Comparison of ENCODE assay signal across 31 mouse cellular contexts in genomic region chr7:46296330-46296729, GRCm38 (mm10). TPM values are rescaled to one million over a fixed set of nuclear protein-coding genes. Genes with fewer than 3 reads are reported as not detected.
DNase-seq lines count a peak whose midpoint lies in the region; ATAC-seq lines count a peak whose summit lies in the region.
"Had no signal": no experiment of that assay in that cellular context is flagged by ENCODE, and none has a peak within 500 bp of the region (broad histone marks: within the 10 kb centered on the region; RNA-seq: fewer than 3 reads in every experiment).

No protein-coding gene starts in this region.

- no peaks in the 10 kb centered on the region for H3K36me3 ChIP-seq in hindbrain, embryonic 11.5 days (ENCODE audit: control insufficient read depth, insufficient read depth, low read length)
- H3K36me3 ChIP-seq in hindbrain, embryonic 16.5 days (ENCODE audit: control insufficient read depth, insufficient read depth, low read length) = no peaks in the 10 kb centered on the region
- H3K36me3 ChIP-seq in hindbrain, embryonic 12.5 days = no peaks in the 10 kb centered on the region
- H3K36me3 ChIP-seq: G1E; heart, embryonic 15.5 days; limb, embryonic 13.5 days; liver, embryonic 12.5 days; neural tube, embryonic 13.5 days had no signal

- no peaks in the 10 kb centered on the region for H3K27me3 ChIP-seq in hindbrain, embryonic 11.5 days (ENCODE audit: control insufficient read depth, insufficient read depth, low read length)
- no peaks in the 10 kb centered on the region for H3K27me3 ChIP-seq in hindbrain, embryonic 16.5 days (replicated peaks; ENCODE audit: control insufficient read depth, insufficient read depth, low read length)
- H3K27me3 ChIP-seq in hindbrain, embryonic 12.5 days = no peaks in the 10 kb centered on the region; the same call in 1 of the 2 replicates
- H3K27me3 ChIP-seq: limb, embryonic 13.5 days; liver, embryonic 12.5 days; neural tube, embryonic 13.5 days had no signal

- H3K4me2 ChIP-seq in hindbrain, embryonic 11.5 days (replicated peaks; ENCODE audit: low read depth, low read length) = no peak overlapping the region
- H3K4me2 ChIP-seq in hindbrain, embryonic 16.5 days (ENCODE audit: low read length) = no peak overlapping the region
- H3K4me2 ChIP-seq in hindbrain, embryonic 12.5 days (replicated peaks) = no peak overlapping the region
- H3K4me2 ChIP-seq: heart, embryonic 15.5 days; limb, embryonic 13.5 days; liver, embryonic 12.5 days; midbrain, embryonic 11.5 days; neural tube, embryonic 13.5 days had no signal

- ATAC-seq in hindbrain, embryonic 11.5 days (ENCODE audit: low FRiP score) = peak; percentile 51; the same call in 1 of the 2 replicates
- no peak for ATAC-seq in hindbrain, embryonic 16.5 days
- ATAC-seq in hindbrain, embryonic 12.5 days (ENCODE audit: low FRiP score) = peak; percentile 63; the same call in 1 of the 2 replicates
- ATAC-seq: forebrain, embryonic 16.5 days; liver, embryonic 12.5 days; Patski had no signal

- no peaks in the 10 kb centered on the region for H3K4me1 ChIP-seq in hindbrain, embryonic 11.5 days (replicated peaks; ENCODE audit: control insufficient read depth, insufficient read depth, low read length)
- no peaks in the 10 kb centered on the region for H3K4me1 ChIP-seq in hindbrain, embryonic 16.5 days (ENCODE audit: control insufficient read depth, insufficient read depth, low read depth, low read length)
- H3K4me1 ChIP-seq in hindbrain, embryonic 12.5 days = peaks cover 11% of the 10 kb centered on the region; the same call in 1 of the 2 replicates
- H3K4me1 ChIP-seq: heart, embryonic 15.5 days; limb, embryonic 13.5 days; liver, embryonic 12.5 days; neural tube, embryonic 13.5 days had no signal

- no peak overlapping the region for H3K4me3 ChIP-seq in hindbrain, embryonic 11.5 days (ENCODE audit: low read depth, low read length)
- no peak overlapping the region for H3K4me3 ChIP-seq in hindbrain, embryonic 16.5 days (ENCODE audit: low read length)
- H3K4me3 ChIP-seq in hindbrain, embryonic 12.5 days = no peak overlapping the region
- H3K4me3 ChIP-seq: heart, embryonic 15.5 days; limb, embryonic 13.5 days; liver, embryonic 12.5 days; myocyte; neural tube, embryonic 13.5 days had no signal

- WGBS in hindbrain, embryonic 11.5 days = 21% methylated on average over 6 of the region's 6 CpGs
- 11% methylated on average over 6 of the region's 6 CpGs for WGBS in hindbrain, embryonic 16.5 days
- 19% methylated on average over 6 of the region's 6 CpGs for WGBS in hindbrain, embryonic 12.5 days

- H3K9ac ChIP-seq in hindbrain, embryonic 11.5 days (ENCODE audit: low read depth, low read length) = no peak overlapping the region
- no peak overlapping the region for H3K9ac ChIP-seq in hindbrain, embryonic 16.5 days (ENCODE audit: low read depth, low read length)
- no peak overlapping the region for H3K9ac ChIP-seq in hindbrain, embryonic 12.5 days
- H3K9ac ChIP-seq: heart, embryonic 15.5 days; limb, embryonic 13.5 days; liver, embryonic 12.5 days; neural tube, embryonic 13.5 days had no signal

- H3K9me3 ChIP-seq in hindbrain, embryonic 11.5 days (ENCODE audit: control insufficient read depth, low read length) = no peaks in the 10 kb centered on the region
- no peaks in the 10 kb centered on the region for H3K9me3 ChIP-seq in hindbrain, embryonic 16.5 days (ENCODE audit: control insufficient read depth, low read length)
- no peaks in the 10 kb centered on the region for H3K9me3 ChIP-seq in hindbrain, embryonic 12.5 days (replicated peaks)
- H3K9me3 ChIP-seq: G1E; heart, embryonic 15.5 days; limb, embryonic 13.5 days; liver, embryonic 12.5 days; neural tube, embryonic 13.5 days had no signal

- peak; percentile 19 for DNase-seq in hindbrain, embryonic 11.5 days (ENCODE audit: low spot score)
- DNase-seq in embryo, embryonic 10 days (ENCODE audit: low spot score) = peak; percentile 45
- DNase-seq in embryo, embryonic 9.5 days (ENCODE audit: extremely low spot score) = peak; percentile 22
- no peak for DNase-seq in kidney, postnatal 4 days
- DNase-seq in cerebellum, adult 9-10 months = no peak
- DNase-seq in gastrocnemius, postnatal 10 days = no peak
- DNase-seq: B cell, adult 2 months; cerebellum, adult 11-12 months; cerebellum, postnatal 14 days; heart, postnatal 4 days; kidney, adult 8-10 months; kidney, postnatal 10 days; layer of hippocampus, postnatal 36 days; lung, adult 18-20 months; lung, postnatal 10 days; thymus, adult 2 months had no signal

- no peak overlapping the region for H3K27ac ChIP-seq in hindbrain, embryonic 11.5 days (ENCODE audit: low read depth, low read length)
- no peak overlapping the region for H3K27ac ChIP-seq in hindbrain, embryonic 16.5 days (ENCODE audit: low read depth, low read length)
- H3K27ac ChIP-seq in hindbrain, embryonic 12.5 days = no peak overlapping the region
- H3K27ac ChIP-seq: heart, embryonic 15.5 days; limb, embryonic 13.5 days; liver, embryonic 12.5 days; neural tube, embryonic 13.5 days; stomach, postnatal 0 days had no signal

RNA-seq across cellular contexts. Expression of gene Otog, which starts 55.5 kb away (rescaled TPM):
- 0.45 and 0.71 TPM in 2 replicates for polyA plus RNA-seq in hindbrain, embryonic 11.5 days (2014; fragmentation: Nextera tagmentation; extraction: Ambion mirVana)
- 0.03 and 0.06 TPM in 2 replicates for polyA plus RNA-seq in hindbrain, embryonic 16.5 days (2015; fragmentation: Nextera tagmentation; extraction: Ambion mirVana)
- 1.4 and 4.5 TPM in 2 replicates for polyA plus RNA-seq in hindbrain, embryonic 12.5 days (2016; fragmentation: Nextera tagmentation; extraction: Ambion mirVana)
- total RNA-seq in gastrocnemius, postnatal 10 days (2021) = under 1 TPM; 0.27 to 0.31 TPM
- total RNA-seq: adrenal gland, postnatal 4 days; heart, postnatal 4 days had no signal
- polyA plus RNA-seq: forebrain, embryonic 16.5 days; G1E; heart, embryonic 15.5 days; liver, embryonic 12.5 days; midbrain, embryonic 11.5 days; neural tube, embryonic 13.5 days; Patski; stomach, postnatal 0 days; urinary bladder, adult 2 months had no signal

RNA-seq across cellular contexts. Expression of gene Ush1c, which starts 58.0 kb away (rescaled TPM):
- 3.0 and 3.4 TPM in 2 replicates for polyA plus RNA-seq in hindbrain, embryonic 11.5 days (2014; fragmentation: Nextera tagmentation; extraction: Ambion mirVana)
- 2.5 and 2.6 TPM in 2 replicates for polyA plus RNA-seq in hindbrain, embryonic 16.5 days (2015; fragmentation: Nextera tagmentation; extraction: Ambion mirVana)
- 2.4 and 4.1 TPM in 2 replicates for polyA plus RNA-seq in hindbrain, embryonic 12.5 days (2016; fragmentation: Nextera tagmentation; extraction: Ambion mirVana)
- total RNA-seq in gastrocnemius, postnatal 10 days (2021) = 1 to 10 TPM; 1.1 to 2.0 TPM
- total RNA-seq: CH12.LX, G1E had no signal
- polyA plus RNA-seq: G1E; myocyte; Patski; urinary bladder, adult 2 months had no signal

Comparison
In these comparisons a context has a peak if more than half of its experiments do, and no peak if none do; other contexts are left out.
1. DNase-seq: peak in hindbrain, embryonic 11.5 days (single experiment), embryo, embryonic 10 days (single experiment) and embryo, embryonic 9.5 days (single experiment); none in kidney, postnatal 4 days (0 of 2), cerebellum, adult 9-10 months (single experiment) and gastrocnemius, postnatal 10 days (single experiment).